Mouse (Mus musculus) c-Kit-positive CD71-positive TER-119-positive erythroid progenitor cells, embryonic 14.5 days (primary cell): ENCODE measurements around the gene Krt82.
"Not testable (repeated sequence)": the region's sequence is repeated elsewhere in the genome, so short reads cannot be mapped to it uniquely, and the experiment has no call there.

ENCODE experiments used
- DNase-seq: peaks from one replicate; pipeline ENCODE4 v3.0.0-alpha.2; 2013; ENCODE audit warnings: low spot score

The Krt82 gene

GRCm38 (mm10) chr15:101517161-101517560 is 33.3 kb downstream of the Krt82 start, which contains the start of gene Gm49425:
Gene Gm49425, minus strand, starts transcription at chr15:101517261.
- not testable (repeated sequence) for DNase-seq

DNA sequence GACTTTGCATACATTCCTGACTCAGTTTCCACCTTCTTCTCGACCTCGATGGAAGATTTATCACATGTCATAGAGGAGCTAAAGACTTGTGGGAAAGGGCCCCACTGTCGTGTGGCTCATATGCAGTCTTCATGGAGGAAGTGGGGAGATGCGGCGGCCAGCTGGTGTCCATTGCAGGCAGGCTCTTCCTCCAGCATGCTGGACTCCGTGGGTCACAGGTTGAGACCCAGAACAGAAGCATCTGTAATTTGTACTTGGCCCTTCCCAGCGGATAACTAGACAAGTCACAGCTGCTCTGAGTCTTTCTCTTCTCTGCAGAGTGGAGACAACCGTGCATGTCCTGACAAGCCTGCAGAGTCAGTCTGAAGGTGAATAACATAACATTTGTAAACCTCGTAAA is 42.2 kb downstream of the Krt82 start:
- DNase-seq, result no peak

GRCm38 (mm10) chr15:101506896-101507758 is 43.3 kb downstream of the Krt82 start:
- no peak for DNase-seq

DNA sequence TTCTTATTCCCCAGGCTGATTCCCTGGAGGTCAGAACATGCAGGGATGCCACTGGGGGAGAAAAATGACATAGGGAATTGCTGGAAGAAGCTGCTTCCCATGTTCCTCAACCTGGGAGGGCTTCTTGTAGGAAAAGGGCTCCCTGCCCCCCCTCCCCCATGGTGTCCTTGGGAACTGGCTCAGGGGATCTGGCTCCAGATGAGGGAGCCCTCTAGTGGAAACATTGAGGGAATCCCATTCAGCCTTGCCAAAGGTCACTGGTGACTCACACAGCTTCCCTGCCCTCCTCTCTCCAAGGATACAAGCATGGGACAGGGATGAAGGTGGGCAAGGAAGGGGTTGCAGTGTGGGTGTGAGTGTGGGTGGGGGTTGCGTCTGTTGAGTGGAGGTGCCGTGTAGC is 53.3 kb downstream of the Krt82 start:
- no peak for DNase-seq

DNA sequence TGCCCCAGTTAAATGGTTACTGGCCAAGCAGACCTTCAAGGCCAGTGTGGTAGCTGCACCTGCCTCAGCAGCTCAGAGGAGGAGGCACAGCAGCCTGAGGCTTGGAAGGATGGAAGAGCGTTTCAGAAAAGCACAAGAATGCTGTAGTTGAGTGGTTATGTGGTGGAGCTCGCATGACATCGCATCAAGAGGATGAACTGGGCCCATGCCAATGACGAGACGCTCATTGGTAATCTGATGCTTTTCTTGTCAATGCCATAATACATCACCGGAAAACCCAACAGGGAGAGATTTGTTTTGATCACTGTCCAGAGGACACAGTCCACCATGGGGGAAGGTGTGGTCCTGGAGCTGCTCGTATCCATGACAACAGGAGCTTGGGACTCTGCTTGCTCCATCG is 55.2 kb downstream of the Krt82 start:
- DNase-seq, result no peak

GRCm38 (mm10) chr15:101494203-101494602 is 56.3 kb downstream of the Krt82 start:
- no peak for DNase-seq

DNA sequence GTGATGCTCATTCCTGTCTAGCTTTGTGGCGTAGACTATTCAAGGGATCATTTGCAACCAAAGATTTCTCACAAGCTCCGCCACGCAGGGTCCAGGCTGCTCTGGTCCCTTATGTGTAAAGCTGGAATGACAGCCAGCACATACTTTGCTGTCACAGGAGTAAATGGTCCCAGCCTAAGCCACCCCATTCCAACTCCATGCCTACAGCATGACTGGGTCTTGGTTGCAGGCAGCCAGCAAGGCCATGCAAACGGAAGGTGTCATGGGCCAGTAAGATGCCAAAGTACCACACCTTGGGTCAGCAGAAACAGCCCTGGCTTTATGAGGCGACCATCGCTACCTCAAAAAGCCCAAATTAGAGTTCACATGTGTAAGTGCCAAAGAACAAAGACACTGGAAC is 56.8 kb downstream of the Krt82 start:
- no peak for DNase-seq

DNA sequence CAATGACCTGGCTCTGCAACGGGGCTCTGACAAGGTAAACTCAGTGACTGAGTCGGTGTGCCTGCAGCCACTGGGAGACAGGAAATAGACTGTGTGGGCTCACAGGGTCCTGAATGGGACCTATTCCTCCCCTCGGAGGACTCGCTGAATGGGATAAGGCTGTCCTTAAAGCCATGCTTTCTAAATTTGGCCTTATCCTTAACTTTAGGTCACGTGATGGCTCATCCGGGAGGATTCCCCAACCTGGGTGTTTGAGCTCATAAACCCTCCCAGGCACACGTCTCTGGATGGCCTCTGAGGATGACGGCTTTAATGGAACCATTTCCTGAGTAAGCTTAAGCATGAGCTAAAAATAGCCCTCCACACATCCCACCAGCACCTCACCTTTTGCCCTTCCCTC is 57.7 kb downstream of the Krt82 start:
- no peak for DNase-seq

GRCm38 (mm10) chr15:101491431-101491830 is 59.0 kb downstream of the Krt82 start, which contains the start of gene Krt83:
Gene Krt83, minus strand, starts transcription at chr15:101491512.
- no peak for DNase-seq
